Mouse (Mus musculus) monocyte, adult 2 months (primary cell): ENCODE results near the gene Disp1.

Source experiments
- DNase-seq, 2 experiments: peaks; one replicate each; pipeline ENCODE4 v3.0.0; 2022; ENCODE audit warnings: low spot score in 2 of 2, low read depth in 1 of 2

Disp1 gene

DNA sequence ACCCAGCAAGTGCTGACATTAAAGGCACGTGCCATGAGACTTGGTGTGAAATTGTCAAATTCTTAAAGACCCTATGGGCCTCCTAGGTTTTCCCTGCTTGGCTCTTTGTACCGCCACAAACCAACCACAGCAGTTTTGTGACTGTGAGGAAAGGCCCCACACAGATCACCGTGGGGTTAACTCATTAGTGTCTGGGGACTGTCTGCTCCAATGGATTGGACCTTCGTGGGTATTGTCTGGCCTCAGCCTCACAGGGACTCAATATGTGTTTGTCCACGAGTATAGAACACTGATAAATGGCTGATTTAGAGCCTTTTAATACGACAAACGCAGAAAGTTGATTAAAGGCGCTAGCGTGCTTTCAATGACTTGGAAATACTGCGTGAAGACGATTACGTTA, 175.2 kb downstream of the Disp1 start:
- DNase-seq, result no peak

DNA sequence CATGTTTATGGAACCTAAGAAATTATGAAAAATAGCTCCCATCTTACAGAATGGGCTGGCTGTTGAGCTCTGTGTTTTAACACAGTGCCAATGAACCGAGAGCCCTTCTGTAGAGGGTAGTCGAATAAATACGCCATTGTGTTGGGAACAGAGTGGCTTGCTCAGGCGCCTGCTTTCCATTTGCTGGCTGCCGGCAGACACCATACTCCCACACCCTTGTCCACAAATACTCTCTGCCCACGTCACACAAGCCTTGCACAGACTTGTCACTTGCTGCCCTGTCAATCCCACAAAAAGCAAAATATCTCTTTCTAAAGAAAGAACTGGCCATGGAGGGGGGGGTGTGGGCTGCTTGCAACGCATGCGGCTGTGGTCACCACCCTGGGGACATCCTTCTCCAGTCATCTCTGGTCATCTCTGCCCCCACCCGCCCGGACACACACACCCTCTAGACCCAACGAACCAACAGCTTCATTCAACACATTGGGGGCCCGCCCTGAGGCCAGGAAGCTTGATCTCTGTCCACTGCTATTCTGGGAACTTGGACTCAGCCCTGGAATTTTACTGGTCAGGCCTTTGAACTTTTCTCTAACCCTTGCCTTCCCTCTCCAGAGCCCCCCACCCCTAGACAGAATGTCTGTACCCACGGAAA, 178.0 kb downstream of the Disp1 start:
- no peak for DNase-seq

DNA sequence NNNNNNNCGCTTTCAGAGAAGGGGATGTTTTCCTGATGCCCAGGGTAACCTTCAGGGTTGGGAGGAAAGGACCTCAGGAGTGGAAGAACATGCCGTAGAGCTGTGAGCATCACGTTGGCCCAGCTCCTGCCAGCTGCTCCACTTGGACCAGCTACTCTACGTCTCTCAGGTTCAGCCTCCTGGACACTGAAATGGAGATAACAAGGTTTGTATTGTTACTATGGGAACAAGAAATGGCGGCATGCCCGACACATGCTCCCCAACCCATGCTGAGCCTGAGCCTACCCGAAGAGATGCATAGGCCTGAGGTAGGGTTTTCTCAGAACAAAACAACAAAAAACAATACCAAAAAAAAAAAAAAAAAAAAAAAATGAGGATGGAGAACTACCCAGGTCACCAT, 179.6 kb downstream of the Disp1 start:
- no peak for DNase-seq

DNA sequence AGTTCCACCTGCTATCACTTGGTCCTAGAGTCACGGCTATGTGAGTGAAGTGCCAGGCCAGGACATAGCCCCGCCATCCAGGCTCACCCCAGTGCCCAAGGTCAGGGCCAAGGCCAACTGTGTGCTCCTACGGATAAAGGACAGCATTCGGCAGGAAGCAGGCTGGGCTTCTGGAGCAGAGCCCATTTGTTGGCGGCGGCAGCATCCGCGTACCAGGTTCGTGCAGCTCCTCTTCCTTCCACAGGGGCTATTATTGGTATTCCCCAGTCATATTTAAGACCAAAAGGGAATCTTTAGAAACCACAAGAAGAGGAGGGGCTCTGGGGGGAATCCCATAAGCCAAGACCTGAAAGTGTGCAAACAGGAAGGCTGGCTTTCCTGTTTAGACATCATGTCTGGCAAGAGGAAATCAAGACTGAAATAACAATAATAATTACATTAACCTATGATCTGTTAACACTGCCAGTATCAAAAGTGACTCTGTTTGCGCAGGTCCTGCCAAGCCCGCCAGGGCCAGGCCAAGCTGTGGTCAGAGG, 180.4 kb downstream of the Disp1 start:
- DNase-seq, result no peak

DNA sequence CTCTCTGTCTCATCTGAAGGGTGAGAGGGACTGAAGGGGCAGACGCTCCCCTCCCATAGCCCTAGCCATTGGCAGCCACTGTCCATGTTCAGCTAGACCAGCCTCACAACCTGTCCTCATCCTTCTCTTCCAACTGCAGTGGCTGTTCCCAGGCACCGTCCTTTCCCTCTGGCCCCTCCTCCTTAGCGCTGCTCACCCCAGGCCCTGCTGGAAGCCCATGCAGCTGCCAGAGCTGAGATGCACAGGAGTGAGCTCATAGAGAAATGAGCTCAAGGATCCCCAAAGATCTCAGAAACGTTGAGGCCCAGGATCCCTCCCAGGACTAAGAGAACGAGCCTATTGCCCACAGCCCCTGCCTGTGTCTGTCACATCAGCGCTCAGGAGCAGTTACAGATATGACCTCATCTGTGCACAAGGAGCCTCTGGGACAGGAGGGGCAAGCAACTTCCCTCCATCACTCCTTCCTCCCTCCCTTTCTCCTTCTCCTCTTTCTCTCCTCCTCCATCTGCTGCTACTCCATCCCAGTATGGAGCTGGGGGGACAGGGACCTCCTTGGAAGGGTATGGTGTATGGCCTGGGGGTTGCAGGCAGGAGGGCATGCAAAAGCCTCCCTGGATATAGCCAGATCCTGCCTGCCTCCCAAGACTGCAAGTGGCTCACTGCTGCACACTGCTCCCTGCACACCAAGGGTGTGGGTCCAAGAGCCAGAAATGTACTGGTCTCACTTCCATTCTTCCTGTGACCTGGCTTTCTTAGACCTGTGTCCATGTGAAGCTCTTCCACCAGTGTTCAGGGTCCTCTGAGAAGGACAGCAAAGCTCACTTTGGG, 181.2 kb downstream of the Disp1 start:
- DNase-seq, result no peak

GRCm38 (mm10) chr1:183039404-183039803, 181.9 kb downstream of the Disp1 start:
- DNase-seq, result no peak
